Mouse (Mus musculus): ENCODE results near the gene Pidd1.

GRCm38 (mm10) chr7:141476226-141476980, 32.6 kb upstream of the Pidd1 start:
- TF ChIP-seq CTCF (IDR thresholded peaks at IDR 0.05; ENCODE audit: control insufficient read depth, insufficient read depth, insufficient replicate concordance, low read depth, low read length) (no peak), POLR2A (IDR thresholded peaks at IDR 0.05; ENCODE audit: control insufficient read depth, low read depth, low read length) (no peak; the same call in 1 of the 2 replicates)

All from testis, adult 2 months (tissue).